Mouse (Mus musculus): ENCODE data around the gene Atox1.

- TF ChIP-seq CTCF (IDR thresholded peaks at IDR 0.05; ENCODE audit: extremely low read depth, insufficient read depth, insufficient read length, insufficient replicate concordance): no peak
- TF ChIP-seq POLR2A (IDR thresholded peaks at IDR 0.05; ENCODE audit: low read depth, low read length): no peak
Measured at GRCm38 (mm10) chr11:55505485-55505884, 44.4 kb upstream of the Atox1 start.

All from spleen, adult 2 months (tissue).